Mouse (Mus musculus) right cerebral cortex, adult 2 months (tissue): Measurements from ENCODE around the gene Fam171b.
A peak's percentile ranks its signal among the peaks of the same experiment; 100 is the strongest.

Source experiments
- DNase-seq, 2 experiments: peaks; one replicate each; pipeline ENCODE4 v3.0.0; 2021 to 2022; ENCODE audit warnings: low spot score in 2 of 2

The Fam171b gene

GRCm38 (mm10) chr2:83812483-83813272 lies at the start of gene Fam171b:
Gene Fam171b (plus strand): TSS chr2:83812636.
- DNase-seq: peak; percentile 87 to 88

- DNase-seq: no peak
These were observed 46.4 kb upstream of the Fam171b start for GRCm38 (mm10) chr2:83766058-83766457.

GRCm38 (mm10) chr2:83766878-83767277 lies 45.6 kb upstream of the Fam171b start:
- no peak for DNase-seq

- no peak for DNase-seq
These were observed 44.0 kb upstream of the Fam171b start for GRCm38 (mm10) chr2:83768311-83769047.

- DNase-seq: peak; percentile 65 to 76
These were observed 41.2 kb upstream of the Fam171b start for GRCm38 (mm10) chr2:83771155-83771812.

- no peak for DNase-seq
These were observed 20.9 kb upstream of the Fam171b start for GRCm38 (mm10) chr2:83791330-83792073.

- DNase-seq: no peak
These were observed 20.3 kb upstream of the Fam171b start for GRCm38 (mm10) chr2:83792102-83792501.

GRCm38 (mm10) chr2:83795766-83796165 lies 16.7 kb upstream of the Fam171b start:
- DNase-seq: no peak

- no peak for DNase-seq
These were observed 14.4 kb upstream of the Fam171b start for GRCm38 (mm10) chr2:83797902-83798497.

- DNase-seq: peak; percentile 46 to 66
These were observed 947 bp downstream of the Fam171b start for GRCm38 (mm10) chr2:83813273-83813892.

GRCm38 (mm10) chr2:83814009-83814408 lies 1.6 kb downstream of the Fam171b start:
- DNase-seq: peak; percentile 61 to 76

- no peak for DNase-seq
These were observed 3.7 kb downstream of the Fam171b start for GRCm38 (mm10) chr2:83816147-83816546.

- DNase-seq: no peak
These were observed 12.7 kb downstream of the Fam171b start for GRCm38 (mm10) chr2:83825161-83825560.

- DNase-seq: no peak
These were observed 16.6 kb downstream of the Fam171b start for GRCm38 (mm10) chr2:83828895-83829539.

GRCm38 (mm10) chr2:83832903-83833302 lies 20.5 kb downstream of the Fam171b start:
- no peak for DNase-seq

GRCm38 (mm10) chr2:83835313-83836070 lies 23.1 kb downstream of the Fam171b start:
- DNase-seq: no peak

- no peak for DNase-seq
These were observed 36.1 kb downstream of the Fam171b start for GRCm38 (mm10) chr2:83848495-83848894.

- DNase-seq: no peak
These were observed 41.0 kb downstream of the Fam171b start for GRCm38 (mm10) chr2:83853423-83853822.

GRCm38 (mm10) chr2:83856236-83856635 lies 43.8 kb downstream of the Fam171b start:
- DNase-seq: no peak
